Mouse (Mus musculus) liver, postnatal 0 days (tissue): ENCODE data around the gene Etnppl. TPM values are rescaled to one million over a fixed set of nuclear protein-coding genes. Genes with fewer than 3 reads are reported as not detected.

ENCODE experiments used
- ATAC-seq: fragments of 200-750 bp; cut with Nextera tagmentation; 2 replicates; pipeline ENCODE4 v1.8.0; 2017; ENCODE audit warnings: mild to moderate bottlenecking, moderate library complexity
- DNase-seq: peaks from one replicate; pipeline ENCODE4 v3.0.0-alpha.2; 2016
- H3K27ac ChIP-seq: fragments of 300-500 bp; sonication (generic); 2 replicates; pipeline ENCODE4 v1.5.1; 2014; ENCODE audit warnings: antibody characterized with exemption, moderate library complexity, mild to moderate bottlenecking, low read depth
- H3K27me3 ChIP-seq: fragments of 300-500 bp; sonication (generic); 2 replicates; pipeline ENCODE4 v1.6.1; 2014; ENCODE audit warnings: low read length, control low read depth, mixed read lengths; ENCODE audit not compliant: insufficient read depth
- H3K36me3 ChIP-seq: fragments of 300-500 bp; sonication (generic); replicated peaks from 2 replicates; pipeline ENCODE4 v1.6.1; 2014; ENCODE audit warnings: mild to moderate bottlenecking, control low read depth, low read length, moderate library complexity, mixed read lengths; ENCODE audit not compliant: insufficient read depth
- H3K4me1 ChIP-seq: fragments of 300-500 bp; sonication (generic); 2 replicates; pipeline ENCODE4 v1.6.1; 2014; ENCODE audit warnings: antibody characterized with exemption, mild to moderate bottlenecking, control low read depth; ENCODE audit not compliant: insufficient read depth
- H3K4me2 ChIP-seq: fragments of 300-500 bp; sonication (generic); 2 replicates; pipeline ENCODE4 v1.6.1; 2014; ENCODE audit warnings: low read depth, mild to moderate bottlenecking, low read length, moderate library complexity, mixed read lengths
- H3K4me3 ChIP-seq: fragments of 300-500 bp; sonication (generic); 2 replicates; pipeline ENCODE4 v1.5.1; 2014; ENCODE audit warnings: low read depth, low read length
- H3K9ac ChIP-seq: fragments of 300-500 bp; sonication (generic); replicated peaks from 2 replicates; pipeline ENCODE4 v1.6.1; 2014; ENCODE audit warnings: mild to moderate bottlenecking, moderate library complexity
- H3K9me3 ChIP-seq: fragments of 300-500 bp; sonication (generic); 2 replicates; pipeline ENCODE4 v1.6.1; 2016; ENCODE audit warnings: mild to moderate bottlenecking, control low read depth, low read length, mixed read lengths
- CTCF ChIP-seq: sonication (generic); IDR thresholded peaks from 2 replicates; pipeline ENCODE4 v1.5.1; 2016; ENCODE audit warnings: antibody characterized with exemption, low read depth
- EP300 ChIP-seq: IDR thresholded peaks from 2 replicates; pipeline ENCODE4 v1.6.1; 2016; ENCODE audit warnings: antibody characterized with exemption, low read depth, mild to moderate bottlenecking
- WGBS: fragments of 180-500 bp; shearing (Covaris S2); extraction: QIAGEN DNeasy Blood & Tissue Kit; methylation state at CpG from one replicate; pipeline ENCODE4 v1.1.7; 2014; ENCODE audit not compliant: insufficient replicate concordance; 5-methylcytosine and 5-hydroxymethylcytosine counted together
- polyA plus RNA-seq: library from polyadenylated mRNA; unstranded; fragments of >200 nt; fragmentation: Nextera tagmentation; extraction: Ambion mirVana; gene quantifications from 2 replicates; pipeline ENCODE4 v1.2.1, GENCODE M21; 2015

The Etnppl gene
- polyA plus RNA-seq, 1 experiment from 2014 or later = 42.6 TPM

- Histone ChIP-seq H3K4me1 (no peaks in the 10 kb centered on the region; the same call in 1 of the 2 replicates), H3K9ac (no peak overlapping the region), H3K27ac (no peak overlapping the region), H3K36me3 (no peaks in the 10 kb centered on the region), H3K9me3 (no peaks in the 10 kb centered on the region), H3K4me3 (no peak overlapping the region), H3K4me2 (no peak overlapping the region), H3K27me3 (no peaks in the 10 kb centered on the region)
- TF ChIP-seq EP300 = no peak
- TF ChIP-seq CTCF = no peak
- DNase-seq = no peak
- WGBS = 23% methylated on average over 6 of the region's 6 CpGs
- peak; percentile 64 for ATAC-seq
Measured at GRCm38 (mm10) chr3:130660619-130661018, 43.4 kb downstream of the Etnppl start.

GRCm38 (mm10) chr3:130662496-130662895 is 45.2 kb downstream of the Etnppl start:
- no peak overlapping the region for H3K27ac ChIP-seq
- H3K9ac ChIP-seq = no peak overlapping the region
- TF ChIP-seq CTCF (no peak), EP300 (no peak)
- no peaks in the 10 kb centered on the region for H3K9me3 ChIP-seq
- H3K36me3 ChIP-seq = no peaks in the 10 kb centered on the region
- no peak overlapping the region for H3K4me2 ChIP-seq
- H3K27me3 ChIP-seq = no peaks in the 10 kb centered on the region
- no peak overlapping the region for H3K4me3 ChIP-seq
- H3K4me1 ChIP-seq = no peaks in the 10 kb centered on the region; the same call in 1 of the 2 replicates
- whole genome bisulfite sequencing = 97% methylated on average over 3 of the region's 3 CpGs
- ATAC-seq (no peak), DNase-seq (no peak)

GRCm38 (mm10) chr3:130671291-130671690 is 54.0 kb downstream of the Etnppl start:
- WGBS = 81% methylated on average over 14 of the region's 14 CpGs
- no peaks in the 10 kb centered on the region for H3K9me3 ChIP-seq
- DNase-seq (no peak), ATAC-seq (no peak)
- H3K36me3 ChIP-seq = no peaks in the 10 kb centered on the region
- no peaks in the 10 kb centered on the region for H3K4me1 ChIP-seq
- H3K27ac ChIP-seq = no peak overlapping the region
- no peak for TF ChIP-seq EP300
- no peak for TF ChIP-seq CTCF
- H3K9ac ChIP-seq = no peak overlapping the region
- no peak overlapping the region for H3K4me3 ChIP-seq
- no peaks in the 10 kb centered on the region for H3K27me3 ChIP-seq
- H3K4me2 ChIP-seq = no peak overlapping the region

DNA sequence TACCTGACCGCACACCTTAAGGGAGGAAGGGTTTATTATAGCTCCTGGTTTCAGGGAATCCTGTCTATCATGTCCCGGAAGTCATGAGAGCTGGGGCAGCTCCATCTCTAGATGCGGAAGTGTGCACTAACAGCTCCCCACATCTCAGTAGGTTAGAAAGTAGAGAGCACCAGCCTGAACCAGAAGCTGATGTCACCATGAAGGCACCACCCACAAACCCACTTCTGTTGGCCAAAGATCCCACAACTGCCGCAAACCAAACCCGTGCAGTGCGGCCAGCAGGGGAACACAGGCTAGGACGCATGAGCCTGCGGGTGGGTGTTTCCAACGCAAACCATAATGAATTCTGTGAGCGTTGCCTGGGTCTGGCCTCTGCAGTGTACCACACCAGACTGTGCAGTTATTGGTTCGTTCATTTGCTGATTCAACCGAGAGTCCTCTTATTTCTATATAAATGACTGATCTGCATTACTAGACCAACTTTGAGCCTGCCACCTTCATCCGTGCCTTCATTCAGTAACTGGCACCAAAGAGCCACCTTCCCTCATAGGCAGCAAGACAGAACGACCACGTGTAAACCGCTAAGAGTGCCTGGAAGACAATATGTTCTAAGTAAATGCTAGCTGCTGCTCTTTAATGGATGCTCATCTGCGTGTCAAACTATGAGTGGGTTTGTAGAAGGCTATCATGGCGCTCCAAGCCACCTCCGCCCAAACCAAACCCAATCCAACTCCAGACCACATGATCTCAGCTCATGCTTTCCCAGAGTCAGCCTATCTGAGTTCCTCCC is 60.6 kb downstream of the Etnppl start:
- WGBS = 84% methylated on average over 19 of the region's 19 CpGs
- Histone ChIP-seq H3K9me3 (no peaks in the 10 kb centered on the region), H3K9ac (no peak overlapping the region), H3K27me3 (no peaks in the 10 kb centered on the region), H3K36me3 (no peaks in the 10 kb centered on the region), H3K4me2 (no peak overlapping the region), H3K4me1 (no peaks in the 10 kb centered on the region), H3K27ac (no peak overlapping the region), H3K4me3 (no peak overlapping the region)
- DNase-seq (no peak), ATAC-seq (no peak)
- no peak for TF ChIP-seq EP300
- TF ChIP-seq CTCF = no peak

GRCm38 (mm10) chr3:130681226-130681625 is 64.0 kb downstream of the Etnppl start:
- H3K27ac ChIP-seq = no peak overlapping the region
- no peaks in the 10 kb centered on the region for H3K9me3 ChIP-seq
- TF ChIP-seq CTCF (no peak), EP300 (no peak)
- no peaks in the 10 kb centered on the region for H3K36me3 ChIP-seq
- H3K4me3 ChIP-seq = no peak overlapping the region
- no peak overlapping the region for H3K9ac ChIP-seq
- ATAC-seq = no peak
- H3K4me1 ChIP-seq = no peaks in the 10 kb centered on the region
- no peak for DNase-seq
- WGBS = 73% methylated on average over 2 of the region's 2 CpGs
- H3K27me3 ChIP-seq = no peaks in the 10 kb centered on the region
- H3K4me2 ChIP-seq = no peak overlapping the region

GRCm38 (mm10) chr3:130682183-130682582 is 64.9 kb downstream of the Etnppl start:
- no peak overlapping the region for H3K9ac ChIP-seq
- no peaks in the 10 kb centered on the region for H3K27me3 ChIP-seq
- H3K4me2 ChIP-seq = no peak overlapping the region
- no peak for DNase-seq
- no peaks in the 10 kb centered on the region for H3K9me3 ChIP-seq
- no peaks in the 10 kb centered on the region for H3K36me3 ChIP-seq
- 81% methylated on average over 9 of the region's 9 CpGs for WGBS
- H3K4me3 ChIP-seq = no peak overlapping the region
- no peak overlapping the region for H3K27ac ChIP-seq
- TF ChIP-seq EP300 (no peak), CTCF (no peak)
- no peak for ATAC-seq
- H3K4me1 ChIP-seq = no peaks in the 10 kb centered on the region
